Mouse (Mus musculus): ENCODE results near the gene Pan3.

DNA sequence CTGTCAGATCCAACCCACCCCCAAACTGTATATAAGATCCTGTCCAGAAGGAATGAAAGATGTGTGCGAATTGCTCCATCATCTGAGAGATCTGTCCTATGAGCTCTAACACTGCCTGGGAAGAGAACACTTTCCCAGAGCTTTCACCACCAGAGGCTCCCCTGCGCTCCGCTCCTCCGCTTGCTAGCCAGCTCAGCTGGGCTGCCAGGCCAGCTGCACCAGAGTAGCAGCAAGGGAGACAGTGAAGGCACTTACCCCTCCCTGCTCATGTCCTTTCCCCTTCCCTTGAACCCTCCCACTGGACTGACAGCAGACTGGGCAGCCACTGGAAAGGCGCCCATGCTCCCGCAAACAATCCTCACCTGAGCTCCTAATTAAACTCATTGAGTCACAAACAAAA, 6.3 kb upstream of the Pan3 start:
- TF ChIP-seq POLR2A (IDR thresholded peaks at IDR 0.05; ENCODE audit: control insufficient read depth in 1 of 2, insufficient read depth in 1 of 2, low read depth in 1 of 2, low read length in 2 of 2, poor library complexity in 1 of 2) (no peak), CTCF (IDR thresholded peaks at IDR 0.05 in 2 of 3, conservative IDR thresholded peaks at IDR 0.05 in 1 of 3; ENCODE audit: control insufficient read depth in 1 of 3, insufficient read depth in 1 of 3, low read depth in 2 of 3, low read length in 3 of 3, poor library complexity in 1 of 3, severe bottlenecking in 1 of 3) (no peak), ETS1 (IDR thresholded peaks at IDR 0.05; ENCODE audit: low read depth, low read length) (no peak), KAT2A (conservative IDR thresholded peaks at IDR 0.05; ENCODE audit: low read depth, low read length) (no peak)
